Mouse (Mus musculus): ENCODE results near the gene Tpr.

- TF ChIP-seq CTCF (IDR thresholded peaks at IDR 0.05; ENCODE audit: control insufficient read depth, insufficient read depth, insufficient replicate concordance, low read depth, low read length) (no peak), POLR2A (IDR thresholded peaks at IDR 0.05; ENCODE audit: control insufficient read depth, low read depth, low read length) (no peak)
Observed at GRCm38 (mm10) chr1:150426216-150426615, 33.6 kb downstream of the Tpr start.
